Mouse (Mus musculus): ENCODE results near the gene Slc19a3. TPM values are rescaled to one million over a fixed set of nuclear protein-coding genes. Genes with fewer than 3 reads are reported as not detected.

Gene Slc19a3
- not detected for polyA plus RNA-seq (2017; shearing (Covaris generic))

DNA sequence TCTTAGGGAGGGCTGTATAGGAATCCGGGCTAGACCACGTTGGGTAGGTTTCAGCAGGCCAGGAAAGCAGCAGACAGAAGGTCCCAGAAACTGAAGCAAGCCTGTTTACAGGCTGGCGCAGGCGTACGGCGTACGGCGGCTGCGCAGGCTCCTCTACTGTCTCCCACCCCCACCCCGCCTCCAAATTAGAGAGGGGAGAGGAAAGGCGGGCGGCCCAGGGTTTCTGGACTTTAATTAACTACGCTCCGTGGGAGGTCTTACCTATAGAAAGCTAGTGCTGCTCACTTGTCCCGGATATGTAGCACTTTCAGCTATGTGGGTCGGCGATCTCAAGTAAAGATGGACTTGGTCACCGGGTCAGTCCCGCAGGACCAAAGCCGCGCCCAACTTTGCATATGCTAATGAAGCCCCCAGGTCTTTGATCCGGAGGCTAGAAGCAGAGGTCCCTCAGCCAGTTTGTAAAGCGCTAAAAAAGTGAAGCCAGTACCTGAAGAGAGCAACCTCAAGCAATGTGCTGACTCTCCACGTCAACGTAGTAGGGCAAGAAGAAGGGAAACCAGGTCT, at the start of gene Slc19a3:
Gene Slc19a3 (minus strand): TSS at position 340 of the 564 bp plus-strand sequence.

DNA sequence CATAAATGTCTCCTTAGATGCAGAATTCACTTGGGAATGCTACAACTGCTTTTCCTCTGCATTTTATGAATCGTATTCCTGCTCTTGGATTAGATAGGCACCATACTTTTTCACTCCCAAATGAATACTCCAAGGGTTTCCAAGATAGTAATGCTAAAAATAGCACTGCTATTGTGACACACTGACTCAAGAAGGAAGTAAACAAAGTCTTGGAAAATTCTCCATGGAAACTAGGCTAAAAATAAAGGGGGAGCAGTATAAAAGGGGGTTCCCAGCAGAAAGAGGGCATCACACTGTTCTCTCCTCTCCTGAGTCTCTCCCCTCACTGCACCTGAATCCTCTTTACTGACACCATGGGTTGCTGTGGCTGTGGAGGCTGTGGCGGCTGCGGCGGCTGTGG, 22.4 kb upstream of the Slc19a3 start, which contains the start of gene Krtap28-13:
Gene Krtap28-13 (plus strand): TSS at position 288 of the 400 bp plus-strand sequence.

DNA sequence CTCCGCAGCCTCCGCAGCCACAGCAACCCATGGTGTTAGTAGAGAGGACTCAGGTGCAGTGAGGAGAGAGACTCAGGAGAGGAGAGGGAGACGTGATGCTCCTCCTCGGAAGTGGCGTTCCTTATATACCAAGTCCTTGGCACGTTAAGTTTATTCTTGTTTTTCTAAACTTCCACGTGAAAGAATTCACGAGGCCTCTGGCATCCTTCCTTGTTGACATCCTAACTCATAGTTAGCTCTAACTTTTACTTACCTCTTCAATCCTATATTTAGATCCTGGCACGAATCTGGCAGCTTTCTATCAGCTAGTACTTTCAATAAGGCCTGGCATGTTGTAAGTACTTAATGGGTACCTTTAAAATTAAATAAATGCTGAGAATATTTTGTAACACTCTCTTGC, 21.0 kb upstream of the Slc19a3 start, which contains the start of gene A030005K14Rik:
Gene A030005K14Rik (minus strand): TSS at position 101 of the 400 bp plus-strand sequence.

DNA sequence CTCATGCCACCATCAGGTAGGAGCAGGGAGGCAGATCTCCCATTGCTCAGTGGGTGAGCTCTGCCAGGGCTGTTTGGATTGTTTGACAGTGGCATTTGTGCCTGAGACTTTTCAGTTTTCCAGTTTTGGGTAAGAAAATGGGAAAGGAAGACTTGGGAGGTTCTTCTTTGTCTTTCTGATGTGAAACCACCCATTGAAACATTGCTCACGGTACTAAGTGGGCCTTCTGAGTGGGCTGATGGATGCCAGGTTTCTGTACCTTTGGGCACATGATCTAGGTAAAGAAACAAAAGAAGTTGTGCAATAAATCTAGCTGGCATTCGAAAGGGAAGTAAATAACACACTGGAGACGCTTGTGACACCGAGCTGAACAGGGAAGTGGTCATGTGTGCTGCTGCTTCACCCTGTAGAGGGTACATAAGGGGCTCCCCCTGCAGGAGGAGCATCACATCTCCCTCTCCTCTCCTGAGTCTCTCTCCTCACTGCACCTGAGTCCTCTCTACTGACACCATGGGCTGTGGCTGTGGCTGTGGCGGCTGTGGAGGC, 6.7 kb upstream of the Slc19a3 start, which contains the start of gene Gm47969:
Gene Gm47969 (plus strand): TSS at position 51 of the 546 bp plus-strand sequence.

GRCm38 (mm10) chr1:83042380-83042779, 4.1 kb upstream of the Slc19a3 start, which contains the start of gene Krtap28-10:
TSS of gene Krtap28-10 (minus strand) at chr1:83042480.

DNA sequence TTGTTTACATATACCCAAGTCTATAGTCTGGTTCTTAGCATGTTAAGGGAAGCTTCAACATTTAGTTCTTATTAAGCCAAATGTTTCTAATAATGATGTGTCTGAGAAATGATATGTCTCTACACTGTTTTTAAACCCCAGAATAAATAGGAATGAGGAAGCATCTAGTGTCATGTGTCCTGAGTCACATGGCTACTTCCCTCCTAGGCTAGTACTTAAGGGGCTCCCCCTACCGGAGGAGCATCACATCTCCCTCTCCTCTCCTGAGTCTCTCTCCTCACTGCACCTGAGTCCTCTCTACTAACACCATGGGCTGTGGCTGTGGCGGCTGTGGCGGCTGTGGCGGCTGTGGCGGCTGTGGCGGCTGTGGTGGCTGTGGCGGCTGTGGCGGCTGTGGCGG, 37.9 kb downstream of the Slc19a3 start, which contains the start of gene Gm47959:
Gene Gm47959 (plus strand): TSS at position 243 of the 400 bp plus-strand sequence.

Other genes with a start within 250 kb of the Slc19a3 start
- 100 to 1,000 TPM; 180 to 282 TPM for gene Agfg1, start 199.0 kb downstream of the Slc19a3 start, polyA plus RNA-seq (2017; shearing (Covaris generic))
- 1 to 10 TPM in 1 of 2 experiments, under 1 TPM in 1; 0.66 to 1.1 TPM for gene A030005L19Rik, start 125.1 kb downstream of the Slc19a3 start, polyA plus RNA-seq (2017; shearing (Covaris generic))
- not detected for gene A030014E15Rik, start 113.5 kb downstream of the Slc19a3 start, polyA plus RNA-seq (2017; shearing (Covaris generic))
- not detected for gene Gm6217, start 107.0 kb downstream of the Slc19a3 start, polyA plus RNA-seq (2017; shearing (Covaris generic))
- under 1 TPM in 1 of 2 experiments, not detected in 1; 0.21 TPM for gene A030003K21Rik, start 95.1 kb downstream of the Slc19a3 start, polyA plus RNA-seq (2017; shearing (Covaris generic))
- under 1 TPM in 1 of 2 experiments, not detected in 1; 0.21 TPM for gene Gm7544, start 82.4 kb downstream of the Slc19a3 start, polyA plus RNA-seq (2017; shearing (Covaris generic))
- gene Gm47955, start 78.2 kb downstream of the Slc19a3 start, polyA plus RNA-seq (2017; shearing (Covaris generic)), result not detected
- gene Gm47959, start 37.9 kb downstream of the Slc19a3 start, polyA plus RNA-seq (2017; shearing (Covaris generic)), result under 1 TPM in 1 of 2 experiments, not detected in 1; 0.25 TPM
- gene Krtap28-10, start 4.0 kb upstream of the Slc19a3 start, polyA plus RNA-seq (2017; shearing (Covaris generic)), result under 1 TPM in 1 of 2 experiments, not detected in 1; 0.25 TPM
- gene Gm47969, start 6.5 kb upstream of the Slc19a3 start, polyA plus RNA-seq (2017; shearing (Covaris generic)), result not detected
- gene A030005K14Rik, start 20.9 kb upstream of the Slc19a3 start, polyA plus RNA-seq (2017; shearing (Covaris generic)), result not detected
- not detected for gene Krtap28-13, start 22.5 kb upstream of the Slc19a3 start, polyA plus RNA-seq (2017; shearing (Covaris generic))
- 1 to 10 TPM in 1 of 2 experiments, not detected in 1; 1.8 TPM for gene Ccl20, start 78.3 kb upstream of the Slc19a3 start, polyA plus RNA-seq (2017; shearing (Covaris generic))
- not detected for gene Daw1, start 121.3 kb upstream of the Slc19a3 start, polyA plus RNA-seq (2017; shearing (Covaris generic))